Mouse (Mus musculus): Measurements from ENCODE around the gene Hes3. TPM values are rescaled to one million over a fixed set of nuclear protein-coding genes. Genes with fewer than 3 reads are reported as not detected.
A peak's percentile ranks its signal among the peaks of the same experiment; 100 is the strongest.

Gene Hes3
- polyA plus RNA-seq, 1 experiment from 2014 or later: not detected

GRCm38 (mm10) chr4:152269967-152270366 lies 21.5 kb downstream of the Hes3 start:
- Histone ChIP-seq H3K4me1 (ENCODE audit: control insufficient read depth, insufficient read depth, low read length) (peaks cover 27% of the 10 kb centered on the region), H3K9ac (ENCODE audit: low read length) (no peak overlapping the region)
- WGBS: 90% methylated on average over 13 of the region's 13 CpGs

GRCm38 (mm10) chr4:152267748-152268369 lies 23.6 kb downstream of the Hes3 start:
- H3K27me3 ChIP-seq (ENCODE audit: control insufficient read depth, insufficient read depth, low read length): no peaks in the 10 kb centered on the region
- WGBS: 60% methylated on average over 13 of the region's 13 CpGs
- no peak overlapping the region for H3K4me2 ChIP-seq (ENCODE audit: low read depth, low read length)
- no peaks in the 10 kb centered on the region for H3K9me3 ChIP-seq (replicated peaks; ENCODE audit: control insufficient read depth, low read length)
- no peak overlapping the region for H3K4me3 ChIP-seq (replicated peaks; ENCODE audit: low read length)
- ATAC-seq (ENCODE audit: insufficient read depth, low FRiP score): no peak
- H3K4me1 ChIP-seq (ENCODE audit: control insufficient read depth, insufficient read depth, low read length): peaks cover 25% of the 10 kb centered on the region
- no peaks in the 10 kb centered on the region for H3K36me3 ChIP-seq (ENCODE audit: control insufficient read depth, insufficient read depth, low read length)
- H3K9ac ChIP-seq (ENCODE audit: low read length): no peak overlapping the region
- H3K27ac ChIP-seq (ENCODE audit: low read length): no peak overlapping the region

More at GRCm38 (mm10) chr4:152269967-152270366, 21.5 kb downstream of the Hes3 start:
- Histone ChIP-seq H3K9me3 (replicated peaks; ENCODE audit: control insufficient read depth, low read length) (no peaks in the 10 kb centered on the region), H3K27ac (ENCODE audit: low read length) (no peak overlapping the region), H3K36me3 (ENCODE audit: control insufficient read depth, insufficient read depth, low read length) (no peaks in the 10 kb centered on the region), H3K4me2 (ENCODE audit: low read depth, low read length) (no peak overlapping the region), H3K4me3 (replicated peaks; ENCODE audit: low read length) (no peak overlapping the region), H3K27me3 (ENCODE audit: control insufficient read depth, insufficient read depth, low read length) (peaks cover 7% of the 10 kb centered on the region; the same call in 1 of the 2 replicates)
- ATAC-seq (ENCODE audit: insufficient read depth, low FRiP score): no peak

- 50% methylated on average over 10 of the region's 10 CpGs for WGBS
- no peak for ATAC-seq (ENCODE audit: insufficient read depth, low FRiP score)
- H3K27ac ChIP-seq (ENCODE audit: low read length): no peak overlapping the region
- H3K9me3 ChIP-seq (replicated peaks; ENCODE audit: control insufficient read depth, low read length): no peaks in the 10 kb centered on the region
- no peaks in the 10 kb centered on the region for H3K36me3 ChIP-seq (ENCODE audit: control insufficient read depth, insufficient read depth, low read length)
- no peak overlapping the region for H3K4me3 ChIP-seq (replicated peaks; ENCODE audit: low read length)
- no peak overlapping the region for H3K9ac ChIP-seq (ENCODE audit: low read length)
- H3K27me3 ChIP-seq (ENCODE audit: control insufficient read depth, insufficient read depth, low read length): no peaks in the 10 kb centered on the region
- no peak overlapping the region for H3K4me2 ChIP-seq (ENCODE audit: low read depth, low read length)
- peaks cover 11% of the 10 kb centered on the region for H3K4me1 ChIP-seq (ENCODE audit: control insufficient read depth, insufficient read depth, low read length)
Measured at GRCm38 (mm10) chr4:152266236-152266895, 25.1 kb downstream of the Hes3 start.

GRCm38 (mm10) chr4:152265791-152266190 lies 25.7 kb downstream of the Hes3 start:
- ATAC-seq (ENCODE audit: insufficient read depth, low FRiP score): no peak
- WGBS: 47% methylated on average over 5 of the region's 5 CpGs

GRCm38 (mm10) chr4:152264867-152265568 lies 26.4 kb downstream of the Hes3 start:
- H3K27me3 ChIP-seq (ENCODE audit: control insufficient read depth, insufficient read depth, low read length): no peaks in the 10 kb centered on the region
- H3K9me3 ChIP-seq (replicated peaks; ENCODE audit: control insufficient read depth, low read length): no peaks in the 10 kb centered on the region
- H3K4me3 ChIP-seq (replicated peaks; ENCODE audit: low read length): no peak overlapping the region
- H3K9ac ChIP-seq (ENCODE audit: low read length): no peak overlapping the region
- H3K27ac ChIP-seq (ENCODE audit: low read length): no peak overlapping the region
- H3K4me1 ChIP-seq (ENCODE audit: control insufficient read depth, insufficient read depth, low read length): peaks cover 6% of the 10 kb centered on the region
- WGBS: 83% methylated on average over 9 of the region's 9 CpGs
- no peak overlapping the region for H3K4me2 ChIP-seq (ENCODE audit: low read depth, low read length)
- ATAC-seq (ENCODE audit: insufficient read depth, low FRiP score): no peak
- no peaks in the 10 kb centered on the region for H3K36me3 ChIP-seq (ENCODE audit: control insufficient read depth, insufficient read depth, low read length)

More at GRCm38 (mm10) chr4:152265791-152266190, 25.7 kb downstream of the Hes3 start:
- H3K4me3 ChIP-seq (replicated peaks; ENCODE audit: low read length): no peak overlapping the region
- peaks cover 6% of the 10 kb centered on the region for H3K4me1 ChIP-seq (ENCODE audit: control insufficient read depth, insufficient read depth, low read length)
- no peaks in the 10 kb centered on the region for H3K27me3 ChIP-seq (ENCODE audit: control insufficient read depth, insufficient read depth, low read length)
- no peaks in the 10 kb centered on the region for H3K36me3 ChIP-seq (ENCODE audit: control insufficient read depth, insufficient read depth, low read length)
- no peaks in the 10 kb centered on the region for H3K9me3 ChIP-seq (replicated peaks; ENCODE audit: control insufficient read depth, low read length)
- H3K9ac ChIP-seq (ENCODE audit: low read length): no peak overlapping the region
- no peak overlapping the region for H3K27ac ChIP-seq (ENCODE audit: low read length)
- no peak overlapping the region for H3K4me2 ChIP-seq (ENCODE audit: low read depth, low read length)

GRCm38 (mm10) chr4:152264177-152264530 lies 27.3 kb downstream of the Hes3 start:
- no peaks in the 10 kb centered on the region for H3K36me3 ChIP-seq (ENCODE audit: control insufficient read depth, insufficient read depth, low read length)
- no peaks in the 10 kb centered on the region for H3K9me3 ChIP-seq (replicated peaks; ENCODE audit: control insufficient read depth, low read length)
- no peak overlapping the region for H3K4me3 ChIP-seq (replicated peaks; ENCODE audit: low read length)
- no peak overlapping the region for H3K9ac ChIP-seq (ENCODE audit: low read length)
- ATAC-seq (ENCODE audit: insufficient read depth, low FRiP score): no peak
- 54% methylated on average over 4 of the region's 4 CpGs for WGBS
- H3K4me2 ChIP-seq (ENCODE audit: low read depth, low read length): no peak overlapping the region; the same call in 1 of the 2 replicates
- no peak overlapping the region for H3K27ac ChIP-seq (ENCODE audit: low read length)
- H3K4me1 ChIP-seq (ENCODE audit: control insufficient read depth, insufficient read depth, low read length): peaks cover 6% of the 10 kb centered on the region
- no peaks in the 10 kb centered on the region for H3K27me3 ChIP-seq (ENCODE audit: control insufficient read depth, insufficient read depth, low read length)

GRCm38 (mm10) chr4:152263512-152264176 lies 27.8 kb downstream of the Hes3 start:
- no peaks in the 10 kb centered on the region for H3K9me3 ChIP-seq (replicated peaks; ENCODE audit: control insufficient read depth, low read length)
- H3K4me3 ChIP-seq (replicated peaks; ENCODE audit: low read length): no peak overlapping the region
- H3K36me3 ChIP-seq (ENCODE audit: control insufficient read depth, insufficient read depth, low read length): no peaks in the 10 kb centered on the region
- no peaks in the 10 kb centered on the region for H3K27me3 ChIP-seq (ENCODE audit: control insufficient read depth, insufficient read depth, low read length)
- H3K4me1 ChIP-seq (ENCODE audit: control insufficient read depth, insufficient read depth, low read length): peaks cover 6% of the 10 kb centered on the region
- ATAC-seq (ENCODE audit: insufficient read depth, low FRiP score): peak; percentile 66; the same call in 1 of the 2 replicates
- 36% methylated on average over 10 of the region's 10 CpGs for WGBS
- no peak overlapping the region; the same call in 1 of the 2 replicates for H3K9ac ChIP-seq (ENCODE audit: low read length)
- H3K27ac ChIP-seq (ENCODE audit: low read length): no peak overlapping the region
- H3K4me2 ChIP-seq (ENCODE audit: low read depth, low read length): no peak overlapping the region; the same call in 1 of the 2 replicates

GRCm38 (mm10) chr4:152263089-152263488 lies 28.4 kb downstream of the Hes3 start:
- Histone ChIP-seq H3K27ac (ENCODE audit: low read length) (no peak overlapping the region), H3K27me3 (ENCODE audit: control insufficient read depth, insufficient read depth, low read length) (no peaks in the 10 kb centered on the region), H3K9me3 (replicated peaks; ENCODE audit: control insufficient read depth, low read length) (no peaks in the 10 kb centered on the region), H3K9ac (ENCODE audit: low read length) (no peak overlapping the region; the same call in 1 of the 2 replicates), H3K36me3 (ENCODE audit: control insufficient read depth, insufficient read depth, low read length) (no peaks in the 10 kb centered on the region), H3K4me3 (replicated peaks; ENCODE audit: low read length) (no peak overlapping the region), H3K4me2 (ENCODE audit: low read depth, low read length) (no peak overlapping the region), H3K4me1 (ENCODE audit: control insufficient read depth, insufficient read depth, low read length) (peaks cover 6% of the 10 kb centered on the region)
- WGBS: 55% methylated on average over 9 of the region's 9 CpGs
- ATAC-seq (ENCODE audit: insufficient read depth, low FRiP score): no peak
